Mouse (Mus musculus) limb, embryonic 12.5 days (tissue): ENCODE data around the gene Zbtb21. TPM values are rescaled to one million over a fixed set of nuclear protein-coding genes. Genes with fewer than 3 reads are reported as not detected.

Experiments
- ATAC-seq: fragments of 200-750 bp; cut with Nextera tagmentation; 2 replicates; pipeline ENCODE4 v1.8.0; 2017; ENCODE audit warnings: low read depth, moderate TSS enrichment; ENCODE audit not compliant: insufficient number of reproducible peaks, insufficient read depth, low FRiP score, low TSS enrichment
- H3K27ac ChIP-seq: fragments of 300-500 bp; sonication (generic); 2 replicates; pipeline ENCODE4 v1.5.1; 2016; ENCODE audit warnings: mild to moderate bottlenecking, moderate library complexity
- H3K27me3 ChIP-seq: fragments of 300-500 bp; sonication (generic); 2 replicates; pipeline ENCODE4 v1.6.1; 2016; ENCODE audit warnings: mild to moderate bottlenecking, moderate library complexity
- H3K36me3 ChIP-seq: fragments of 300-500 bp; sonication (generic); 2 replicates; pipeline ENCODE4 v1.6.1; 2016; ENCODE audit warnings: mild to moderate bottlenecking, moderate library complexity
- H3K4me1 ChIP-seq: fragments of 300-500 bp; sonication (generic); replicated peaks from 2 replicates; pipeline ENCODE4 v1.6.1; 2016
- H3K4me2 ChIP-seq: fragments of 300-500 bp; sonication (generic); 2 replicates; pipeline ENCODE4 v1.6.1; 2016; ENCODE audit warnings: mild to moderate bottlenecking, moderate library complexity
- H3K4me3 ChIP-seq: fragments of 300-500 bp; sonication (generic); replicated peaks from 2 replicates; pipeline ENCODE4 v1.5.1; 2016; ENCODE audit warnings: mild to moderate bottlenecking
- H3K9ac ChIP-seq: fragments of 300-500 bp; sonication (generic); replicated peaks from 2 replicates; pipeline ENCODE4 v1.6.1; 2016; ENCODE audit warnings: mild to moderate bottlenecking, moderate library complexity
- H3K9me3 ChIP-seq: fragments of 300-500 bp; sonication (generic); 2 replicates; pipeline ENCODE4 v1.6.1; 2016; ENCODE audit warnings: mild to moderate bottlenecking, moderate library complexity
- WGBS: fragments of 180-500 bp; shearing (Covaris S2); methylation state at CpG from one replicate; pipeline ENCODE4 v1.1.7; 2016; 5-methylcytosine and 5-hydroxymethylcytosine counted together
- polyA plus RNA-seq: library from polyadenylated mRNA; unstranded; fragments of >200 nt; fragmentation: Nextera tagmentation; extraction: Ambion mirVana; gene quantifications from 2 replicates; pipeline ENCODE4 v1.2.1, GENCODE M21; 2016

The Zbtb21 gene
- polyA plus RNA-seq, 1 experiment from 2014 or later, result 14.0 TPM

DNA sequence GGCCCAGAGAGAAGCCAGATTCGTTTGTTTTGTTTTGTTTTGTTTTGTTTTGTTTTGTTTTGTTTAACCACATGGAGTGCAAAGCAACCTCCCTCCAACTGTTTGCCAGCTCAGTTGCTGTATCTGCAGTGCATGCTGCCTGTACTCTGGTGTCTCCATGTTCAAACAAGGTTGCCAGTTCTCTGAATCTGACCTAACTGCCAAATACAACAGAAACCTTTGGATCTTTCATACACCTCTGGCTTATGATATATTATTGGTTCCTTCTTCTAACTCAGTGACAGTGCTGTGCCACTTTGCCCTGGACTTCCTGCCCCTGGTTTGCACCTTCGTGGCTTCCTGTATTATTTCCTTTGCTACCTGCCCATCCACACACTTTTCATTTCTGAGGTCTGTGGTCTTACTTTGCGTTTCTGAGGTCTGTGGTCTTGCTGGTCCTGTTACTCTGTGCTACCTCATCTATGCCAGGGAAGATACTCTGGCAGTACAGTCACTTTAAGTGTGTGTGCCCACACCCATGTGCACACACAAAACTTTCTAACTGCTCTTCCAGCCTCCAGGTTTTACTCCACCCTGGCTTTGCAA is 1.6 kb upstream of the Zbtb21 start:
- H3K4me2 ChIP-seq, result no peak overlapping the region
- ATAC-seq, result no peak
- peaks cover 4% of the 10 kb centered on the region; the same call in 1 of the 2 replicates for H3K4me1 ChIP-seq
- H3K9me3 ChIP-seq, result no peaks in the 10 kb centered on the region
- H3K9ac ChIP-seq, result no peak overlapping the region
- no peak overlapping the region for H3K27ac ChIP-seq
- no peaks in the 10 kb centered on the region for H3K27me3 ChIP-seq
- H3K36me3 ChIP-seq, result 0 out of 2 replicates have a peak, but pooled peaks cover 6% of the 10 kb centered on the region
- WGBS, result 87% methylated on average over 3 of the region's 3 CpGs
- no peak overlapping the region for H3K4me3 ChIP-seq

DNA sequence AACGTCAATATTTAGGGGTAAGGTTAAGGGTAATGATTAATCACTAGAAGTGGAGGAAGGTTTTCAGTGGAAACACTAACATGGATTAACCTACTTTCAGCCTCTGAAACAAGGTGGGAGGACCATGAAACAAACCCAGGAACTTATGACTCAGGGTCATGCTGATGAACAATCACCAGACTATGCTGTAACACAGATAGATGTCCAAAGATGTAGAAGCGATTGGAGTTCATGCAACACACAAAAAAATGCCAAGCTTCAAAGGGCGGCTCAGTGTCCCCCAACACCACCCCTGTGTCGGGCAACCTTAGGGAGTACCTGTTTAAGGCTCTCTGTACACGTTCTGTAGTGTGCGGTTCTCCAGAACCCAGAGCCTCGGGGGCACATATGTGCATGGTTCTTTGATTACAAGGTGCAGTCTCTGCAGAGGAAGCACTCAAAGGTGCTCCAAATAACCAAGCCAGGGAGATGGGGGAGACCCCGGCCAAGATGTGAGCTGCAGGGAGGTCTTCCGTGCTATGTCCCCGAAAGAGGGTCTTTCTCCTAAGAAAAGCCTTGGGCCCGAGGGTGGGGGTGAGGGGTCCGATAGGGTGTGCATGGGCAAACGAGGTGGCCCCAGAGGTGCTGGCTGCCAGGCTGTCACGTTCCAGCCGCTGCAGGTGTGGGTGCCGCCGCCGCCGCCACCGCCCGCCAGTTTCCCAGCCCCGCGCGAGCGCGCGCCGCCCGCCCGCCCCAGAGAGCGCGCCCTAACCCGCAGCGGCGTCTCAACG is 856 bp downstream of the Zbtb21 start:
- Histone ChIP-seq H3K9ac (peak overlapping the region; percentile 91), H3K4me3 (peak overlapping the region; percentile 89), H3K27ac (peak overlapping the region; percentile 96), H3K9me3 (no peaks in the 10 kb centered on the region), H3K36me3 (peaks cover 9% of the 10 kb centered on the region; the same call in 1 of the 2 replicates), H3K4me1 (peaks cover 11% of the 10 kb centered on the region), H3K4me2 (peak overlapping the region; percentile 89), H3K27me3 (no peaks in the 10 kb centered on the region)
- peak; percentile 11; the same call in 1 of the 2 replicates for ATAC-seq
- 8% methylated on average over 36 of the region's 36 CpGs for WGBS

DNA sequence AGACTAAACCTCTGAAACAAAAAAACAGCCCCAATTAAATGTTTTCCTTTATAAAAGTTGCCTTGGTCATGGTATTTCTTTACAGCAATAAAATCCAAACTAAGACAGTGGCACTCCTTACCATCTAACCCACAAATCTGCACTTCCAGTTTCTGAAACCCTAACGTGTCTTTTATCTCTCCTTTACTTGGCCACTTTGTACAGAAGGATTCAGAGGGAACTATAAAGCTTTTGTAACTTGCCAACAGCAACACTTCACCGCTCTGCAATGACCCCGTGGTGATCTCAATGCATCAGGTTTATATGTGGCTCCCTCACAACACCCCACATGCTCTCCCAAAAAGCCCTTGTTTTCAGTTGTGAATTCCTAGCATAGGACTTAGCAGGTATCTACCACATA is 2.1 kb downstream of the Zbtb21 start:
- no peak overlapping the region for H3K27ac ChIP-seq
- H3K27me3 ChIP-seq, result no peaks in the 10 kb centered on the region
- no peaks in the 10 kb centered on the region for H3K9me3 ChIP-seq
- H3K4me3 ChIP-seq, result no peak overlapping the region
- no peak for ATAC-seq
- H3K4me2 ChIP-seq, result no peak overlapping the region
- peaks cover 20% of the 10 kb centered on the region for H3K36me3 ChIP-seq
- H3K9ac ChIP-seq, result no peak overlapping the region
- H3K4me1 ChIP-seq, result peaks cover 11% of the 10 kb centered on the region
- WGBS, result 90% methylated on average over 3 of the region's 3 CpGs

DNA sequence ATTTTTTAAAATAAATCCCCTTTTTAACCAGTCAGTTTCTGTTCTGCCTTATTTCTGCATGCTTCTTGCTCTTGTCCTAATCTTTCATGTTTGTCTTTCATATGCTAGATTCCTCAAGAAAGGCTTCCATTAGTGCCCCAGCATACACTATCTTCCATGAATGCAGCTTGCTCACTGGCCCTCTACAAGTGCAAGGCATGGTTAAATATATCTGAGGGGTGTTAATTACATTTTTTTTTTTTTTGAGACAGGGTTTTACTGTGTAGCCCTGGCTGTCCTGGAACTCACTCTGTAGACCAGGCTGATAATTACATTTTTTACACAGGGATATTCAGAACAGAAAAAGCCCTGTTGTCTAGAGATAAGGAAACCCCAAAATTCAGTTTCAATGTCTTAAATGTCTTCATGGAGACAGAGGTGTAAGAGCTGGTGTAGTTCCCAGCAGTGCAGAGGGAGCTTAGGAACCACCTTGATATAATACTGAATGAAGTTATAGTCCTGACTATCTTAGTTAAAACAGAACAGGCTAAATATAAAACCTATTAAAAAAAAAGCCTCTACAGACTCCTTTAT is 3.9 kb downstream of the Zbtb21 start:
- H3K27me3 ChIP-seq, result no peaks in the 10 kb centered on the region
- no peak overlapping the region for H3K27ac ChIP-seq
- H3K4me1 ChIP-seq, result peaks cover 11% of the 10 kb centered on the region
- H3K9me3 ChIP-seq, result no peaks in the 10 kb centered on the region
- ATAC-seq, result no peak
- H3K4me3 ChIP-seq, result no peak overlapping the region
- H3K4me2 ChIP-seq, result no peak overlapping the region
- peaks cover 37% of the 10 kb centered on the region for H3K36me3 ChIP-seq
- H3K9ac ChIP-seq, result no peak overlapping the region

DNA sequence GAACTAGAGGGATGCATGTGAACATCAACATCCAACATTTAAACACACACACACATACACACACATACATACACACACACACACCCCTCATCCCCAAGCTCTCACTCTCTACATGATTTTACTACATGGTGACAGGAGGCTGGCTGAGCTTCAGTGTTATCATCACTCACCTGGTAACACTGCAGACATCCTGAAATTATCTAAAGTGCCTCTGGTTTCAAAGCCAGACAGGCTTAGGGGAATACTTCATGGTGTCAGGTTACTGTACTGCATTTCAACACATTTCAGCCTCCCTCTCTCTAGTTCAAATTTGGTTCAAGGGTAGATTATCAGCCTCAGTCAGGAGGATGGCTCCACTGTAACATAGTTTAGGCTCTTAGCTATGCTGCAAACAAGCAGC is 4.8 kb downstream of the Zbtb21 start:
- Histone ChIP-seq H3K36me3 (peaks cover 46% of the 10 kb centered on the region), H3K27me3 (no peaks in the 10 kb centered on the region), H3K27ac (no peak overlapping the region), H3K4me3 (no peak overlapping the region), H3K4me2 (no peak overlapping the region), H3K9ac (no peak overlapping the region), H3K9me3 (no peaks in the 10 kb centered on the region), H3K4me1 (peaks cover 11% of the 10 kb centered on the region)
- ATAC-seq, result no peak

DNA sequence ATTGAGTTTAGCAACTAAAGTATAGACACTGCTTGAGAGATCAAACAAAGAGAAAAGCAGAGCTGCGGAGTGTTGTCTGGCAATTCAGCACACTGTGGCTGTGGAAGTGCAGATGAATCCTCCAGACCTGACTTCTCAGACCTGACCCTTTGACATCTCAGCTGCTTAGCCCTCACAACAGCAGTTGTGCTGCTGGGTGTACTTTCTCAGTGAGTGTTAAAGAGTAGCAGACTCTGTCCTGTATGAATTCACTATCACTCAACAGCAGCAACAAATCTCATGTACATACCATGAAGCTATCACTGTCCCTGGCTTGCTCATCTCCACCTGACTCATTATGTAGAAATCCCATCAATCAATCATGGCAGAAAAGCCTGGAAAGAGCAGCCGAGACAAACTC is 6.4 kb downstream of the Zbtb21 start:
- H3K4me2 ChIP-seq, result no peak overlapping the region
- WGBS, result 78% methylated on average over 2 of the region's 2 CpGs
- no peak overlapping the region for H3K27ac ChIP-seq
- no peak overlapping the region for H3K9ac ChIP-seq
- H3K4me3 ChIP-seq, result no peak overlapping the region
- H3K36me3 ChIP-seq, result peaks cover 62% of the 10 kb centered on the region
- peaks cover 6% of the 10 kb centered on the region for H3K4me1 ChIP-seq
- no peaks in the 10 kb centered on the region for H3K27me3 ChIP-seq
- no peak for ATAC-seq
- no peaks in the 10 kb centered on the region for H3K9me3 ChIP-seq

DNA sequence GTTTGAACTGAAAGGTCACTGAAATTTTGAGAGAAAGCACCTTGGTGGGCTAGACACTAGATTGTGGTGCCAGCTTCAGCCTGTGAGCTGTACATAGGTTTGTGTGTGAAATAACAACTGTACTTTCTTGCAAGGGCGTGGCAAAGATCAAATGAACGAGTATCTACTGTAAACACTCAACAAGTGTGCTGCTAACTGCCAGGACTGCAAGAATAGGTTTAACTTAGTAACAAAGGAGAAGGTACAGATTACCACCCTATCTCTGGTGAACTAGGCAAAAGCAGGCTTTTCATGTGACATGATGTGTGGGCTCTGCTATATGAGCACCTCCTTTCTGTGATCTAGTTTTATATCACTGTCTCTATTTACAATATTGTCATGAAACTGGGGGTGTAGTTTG is 9.1 kb downstream of the Zbtb21 start:
- peaks cover 6% of the 10 kb centered on the region for H3K4me1 ChIP-seq
- peaks cover 76% of the 10 kb centered on the region for H3K36me3 ChIP-seq
- no peaks in the 10 kb centered on the region for H3K9me3 ChIP-seq
- WGBS, result 86% methylated on average over 2 of the region's 2 CpGs
- no peak for ATAC-seq
- no peak overlapping the region for H3K9ac ChIP-seq
- H3K27me3 ChIP-seq, result no peaks in the 10 kb centered on the region
- H3K4me2 ChIP-seq, result no peak overlapping the region
- H3K4me3 ChIP-seq, result no peak overlapping the region
- no peak overlapping the region for H3K27ac ChIP-seq

DNA sequence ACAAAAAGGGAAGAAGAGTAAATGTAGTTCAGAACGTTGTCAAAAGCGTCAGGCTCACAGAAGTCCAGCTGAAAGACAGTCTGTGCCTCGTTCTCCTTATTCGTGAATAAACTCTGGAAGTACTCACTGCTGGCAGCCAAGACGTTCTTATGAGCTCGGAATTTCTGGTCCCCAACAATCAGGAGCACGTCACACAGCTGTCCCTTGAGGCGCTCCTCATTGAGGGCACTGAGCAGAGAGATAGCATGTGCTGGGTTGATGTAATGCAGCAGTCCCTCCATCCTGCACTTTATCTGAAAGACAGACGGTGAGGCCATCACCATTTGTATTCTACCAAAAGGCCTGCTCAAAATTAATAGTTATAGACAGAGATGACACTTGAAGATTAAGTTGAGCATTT is 9.6 kb downstream of the Zbtb21 start:
- ATAC-seq, result no peak
- Histone ChIP-seq H3K4me1 (peaks cover 3% of the 10 kb centered on the region), H3K27ac (no peak overlapping the region), H3K27me3 (no peaks in the 10 kb centered on the region), H3K4me2 (no peak overlapping the region), H3K9me3 (no peaks in the 10 kb centered on the region), H3K36me3 (peaks cover 76% of the 10 kb centered on the region), H3K4me3 (no peak overlapping the region), H3K9ac (no peak overlapping the region)
- WGBS, result 91% methylated on average over 9 of the region's 9 CpGs

DNA sequence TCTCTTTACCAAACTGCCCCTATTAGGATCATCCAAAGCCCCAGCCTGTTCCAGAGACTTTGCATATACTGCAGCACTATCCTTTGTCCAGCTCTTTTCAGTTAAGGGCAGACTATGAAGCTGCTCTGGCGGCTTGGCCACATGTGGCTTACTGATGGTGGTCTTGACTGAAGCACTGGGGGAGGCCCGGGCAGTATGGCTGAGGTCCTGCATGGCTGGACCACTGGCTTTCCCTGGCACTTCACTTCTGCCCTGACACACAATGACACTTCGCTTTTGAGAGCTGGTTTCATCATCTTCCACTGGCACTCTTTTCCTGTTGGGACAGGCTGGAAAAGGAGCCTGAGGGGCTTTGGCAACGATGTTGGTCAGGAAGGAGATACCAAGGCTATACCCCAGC is 10.1 kb downstream of the Zbtb21 start:
- Histone ChIP-seq H3K27me3 (no peaks in the 10 kb centered on the region), H3K36me3 (peaks cover 76% of the 10 kb centered on the region), H3K9ac (no peak overlapping the region), H3K4me2 (no peak overlapping the region), H3K9me3 (no peaks in the 10 kb centered on the region), H3K4me3 (no peak overlapping the region), H3K4me1 (no peaks in the 10 kb centered on the region), H3K27ac (no peak overlapping the region)
- WGBS, result 92% methylated on average over 4 of the region's 4 CpGs
- ATAC-seq, result no peak

DNA sequence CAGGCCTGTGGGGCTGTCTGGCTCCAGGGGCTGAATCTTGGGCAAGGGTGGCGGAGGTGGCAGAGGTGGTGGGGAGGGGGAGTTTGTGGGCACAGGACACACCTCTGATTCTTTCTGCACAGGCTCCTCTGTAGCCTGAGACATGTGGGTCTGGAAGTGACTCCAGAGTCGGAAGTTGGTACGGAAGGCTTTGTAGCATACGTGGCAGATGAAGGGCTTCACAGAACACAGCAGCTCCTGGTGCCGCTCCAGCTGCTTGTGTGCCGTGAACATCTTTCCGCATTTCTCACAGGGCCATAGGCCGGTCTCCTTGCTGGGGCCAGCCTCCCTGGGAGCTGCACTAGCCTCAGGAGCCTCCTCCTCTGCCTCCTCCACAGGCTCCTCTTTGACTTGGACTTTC is 12.4 kb downstream of the Zbtb21 start:
- no peaks in the 10 kb centered on the region for H3K4me1 ChIP-seq
- H3K9ac ChIP-seq, result no peak overlapping the region
- H3K9me3 ChIP-seq, result no peaks in the 10 kb centered on the region
- no peak for ATAC-seq
- no peak overlapping the region for H3K4me2 ChIP-seq
- WGBS, result 98% methylated on average over 8 of the region's 8 CpGs
- no peak overlapping the region for H3K4me3 ChIP-seq
- peaks cover 60% of the 10 kb centered on the region for H3K36me3 ChIP-seq
- no peaks in the 10 kb centered on the region for H3K27me3 ChIP-seq
- no peak overlapping the region for H3K27ac ChIP-seq

DNA sequence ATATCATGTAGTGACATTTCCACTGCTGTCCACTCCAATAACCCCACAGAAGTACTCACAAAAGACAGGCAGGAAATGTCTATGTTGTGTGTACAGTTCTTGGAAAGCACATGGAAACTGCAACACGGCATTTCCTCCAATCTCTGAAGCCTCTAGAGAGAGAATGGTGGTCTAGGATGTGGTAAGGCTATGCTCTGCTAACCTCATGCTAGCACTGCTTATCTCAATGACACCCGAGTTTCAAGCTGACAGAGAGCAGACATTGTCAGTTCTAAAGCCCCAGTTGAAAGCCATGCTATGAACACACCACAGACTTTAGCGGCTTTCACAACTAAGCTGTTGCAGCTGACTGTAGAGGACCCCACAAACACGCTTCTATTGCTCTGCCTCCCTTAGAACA is 13.6 kb downstream of the Zbtb21 start:
- ATAC-seq, result no peak
- H3K27ac ChIP-seq, result no peak overlapping the region
- H3K4me2 ChIP-seq, result no peak overlapping the region
- no peaks in the 10 kb centered on the region for H3K27me3 ChIP-seq
- H3K4me3 ChIP-seq, result no peak overlapping the region
- no peak overlapping the region for H3K9ac ChIP-seq
- H3K9me3 ChIP-seq, result no peaks in the 10 kb centered on the region
- H3K4me1 ChIP-seq, result no peaks in the 10 kb centered on the region
- 80% methylated on average over 4 of the region's 4 CpGs for WGBS
- peaks cover 49% of the 10 kb centered on the region for H3K36me3 ChIP-seq
